Mouse (Mus musculus) heart, adult 2 months (tissue): Measurements from ENCODE around the gene Lrrc29. TPM values are rescaled to one million over a fixed set of nuclear protein-coding genes. Genes with fewer than 3 reads are reported as not detected.
A peak's percentile ranks its signal among the peaks of the same experiment; 100 is the strongest.

ENCODE experiments used
- DNase-seq, 2 experiments: peaks; one replicate each; pipeline ENCODE4 v3.0.0; 2021
- H3K27ac ChIP-seq: fragments of 200-600 bp; 2 replicates; pipeline ENCODE4 v1.8.1; 2022
- H3K27me3 ChIP-seq: fragments of 200-500 bp; 2 replicates; pipeline ENCODE4 v1.6.1; 2012; ENCODE audit warnings: mild to moderate bottlenecking, low read length, inconsistent platforms, mixed read lengths; ENCODE audit not compliant: control insufficient read depth, insufficient read depth
- H3K36me3 ChIP-seq: fragments of 200-500 bp; 2 replicates; pipeline ENCODE4 v1.6.1; 2012; ENCODE audit warnings: low read length, inconsistent platforms; ENCODE audit not compliant: control insufficient read depth, insufficient read depth
- H3K4me1 ChIP-seq: fragments of 200-500 bp; 2 replicates; pipeline ENCODE4 v1.6.1; 2011; ENCODE audit warnings: low read length; ENCODE audit not compliant: control insufficient read depth, insufficient read depth
- H3K4me3 ChIP-seq: fragments of 200-600 bp; 2 replicates; pipeline ENCODE4 v1.8.1; 2022
- H3K79me2 ChIP-seq: fragments of 200-500 bp; replicated peaks from 2 replicates; pipeline ENCODE4 v1.6.1; 2012; ENCODE audit warnings: mild to moderate bottlenecking, inconsistent platforms, low read length, moderate library complexity, mixed read lengths; ENCODE audit not compliant: control insufficient read depth, insufficient read depth
- H3K9ac ChIP-seq: fragments of 200-500 bp; 2 replicates; pipeline ENCODE4 v1.6.1; 2012; ENCODE audit warnings: low read depth, mild to moderate bottlenecking, control low read depth, inconsistent platforms, low read length, mixed read lengths
- CTCF ChIP-seq: fragments of 200-600 bp; IDR thresholded peaks from 2 replicates; pipeline ENCODE4 v1.8.1; 2022; ENCODE audit warnings: antibody characterized with exemption, mild to moderate bottlenecking, moderate library complexity
- EP300 ChIP-seq: fragments of 200-500 bp; IDR thresholded peaks from 2 replicates; pipeline ENCODE4 v1.6.1; 2011; ENCODE audit warnings: low read depth, low read length, control low read depth; ENCODE audit not compliant: insufficient read depth
- POLR2A ChIP-seq: fragments of 200-500 bp; IDR thresholded peaks from 2 replicates; pipeline ENCODE4 v1.6.1; 2011; ENCODE audit warnings: mild to moderate bottlenecking, low read depth, low read length, control low read depth; ENCODE audit not compliant: insufficient read depth
- WGBS: fragments of 180-500 bp; shearing (Covaris S2); methylation state at CpG from one replicate; pipeline ENCODE4 v1.1.7; 2018; 5-methylcytosine and 5-hydroxymethylcytosine counted together
- intact Hi-C: fragments of 180-260 bp; cut with DNase I; formaldehyde crosslinking; loops from one replicate; pipeline ENCODE4 v1.15.1; 2025
- microRNA-seq, 2 experiments: library from miRNA; unstranded; fragments of <30 nt; microRNA quantifications; one replicate each; pipeline ENCODE4 v1.2.0; 2021
- polyA plus RNA-seq: library from polyadenylated mRNA; depleted of rRNA; stranded (reverse); fragments of >200 nt; gene quantifications from 2 replicates; pipeline ENCODE4 v1.2.3, GENCODE M21; 2012; rRNA removed
- total RNA-seq, 2 experiments: library from RNA; stranded (reverse); gene quantifications; 2 replicates each; pipeline ENCODE4 v1.2.3; 2021

The Lrrc29 gene
- total and polyA plus RNA-seq, 3 experiments, result 0.93 to 2.2 (median 1.1) TPM

DNA sequence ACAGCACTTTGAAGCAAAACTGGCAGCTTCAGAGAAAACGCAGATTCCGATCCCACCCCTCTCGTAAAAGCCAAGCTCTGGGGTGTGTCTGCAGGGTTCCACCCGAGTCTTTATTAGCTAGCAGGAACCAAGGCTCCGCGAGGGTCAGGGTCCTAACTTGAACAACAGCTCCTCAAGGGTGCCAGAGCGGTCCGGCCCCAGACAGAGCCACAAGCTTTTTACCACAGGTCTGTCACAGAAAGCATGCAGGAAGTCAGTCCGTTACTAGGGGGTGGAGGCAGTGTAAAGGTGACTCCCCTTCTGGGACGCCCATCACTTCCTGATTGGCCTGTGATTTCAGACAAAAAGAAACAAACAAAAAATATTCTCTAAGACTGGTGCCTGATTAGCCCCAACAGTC, 61.0 kb downstream of the Lrrc29 start:
- peaks cover 3% of the 10 kb centered on the region for H3K4me1 ChIP-seq

DNA sequence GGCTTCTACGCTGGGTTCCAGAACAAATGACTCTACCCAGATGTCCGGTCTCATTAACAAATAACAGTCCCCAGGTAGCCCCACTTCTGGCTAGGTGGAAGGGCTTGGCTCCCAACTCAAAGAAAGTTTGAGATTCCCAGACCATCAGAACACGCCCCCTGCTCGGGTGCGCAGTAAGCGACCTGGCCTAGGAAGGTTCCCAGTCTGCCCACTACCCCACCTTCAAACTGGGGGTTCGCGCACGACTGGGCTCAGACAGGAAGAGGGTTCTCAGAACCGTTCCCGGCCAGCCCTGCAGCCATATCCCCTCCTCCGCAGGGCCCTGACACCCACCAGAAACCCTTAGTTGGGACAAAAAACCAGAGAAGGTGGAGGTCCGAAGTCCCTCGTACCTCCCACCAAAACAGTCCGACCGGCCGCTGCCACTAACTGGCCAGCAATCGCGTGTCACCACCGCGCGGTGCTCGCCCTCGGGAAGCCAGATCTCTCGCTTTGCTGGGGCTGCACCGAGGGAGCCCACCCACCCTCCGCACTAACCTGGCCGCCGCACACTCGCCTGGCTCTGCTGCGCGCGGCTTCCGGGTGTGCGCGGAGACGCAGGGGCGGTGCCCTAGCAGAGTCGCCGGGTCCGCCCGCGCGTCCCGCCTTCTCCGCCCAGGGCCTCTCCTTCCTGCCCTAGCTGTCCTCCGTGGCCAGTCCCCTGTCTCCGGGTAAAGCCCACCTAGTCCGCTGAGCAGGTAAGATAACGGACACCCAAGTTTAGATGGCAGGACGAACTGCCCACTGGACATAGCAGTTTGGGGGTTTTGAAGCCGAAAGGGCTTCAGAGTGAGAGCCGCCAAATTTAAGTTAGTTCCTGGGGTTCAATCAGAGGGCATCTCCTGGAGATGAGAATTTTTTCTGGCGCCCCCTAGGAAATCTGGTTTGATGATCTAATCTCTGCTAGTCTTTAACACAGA, 61.8 kb downstream of the Lrrc29 start, which contains the start of the genes Tradd and Fbxl8:
Gene Tradd, minus strand, starts transcription at position 586 of the 959 bp plus-strand sequence.
Gene Fbxl8, plus strand, starts transcription at position 625 of the 959 bp plus-strand sequence.
- H3K79me2 ChIP-seq, result no peaks in the 10 kb centered on the region
- intact Hi-C loops, result loop anchor here (10.0 kb wide), 1 partner anchor 610 kb away; no protein-coding TSS in a partner anchor
- H3K4me3 ChIP-seq, result peak within 1 kb of the TSS; percentile 51
- no peaks in the 10 kb centered on the region for H3K36me3 ChIP-seq
- H3K27me3 ChIP-seq, result no peaks in the 10 kb centered on the region
- WGBS, result 2% methylated on average over 54 of the region's 54 CpGs
- DNase-seq, result peak; percentile 87 to 90
- peaks cover 4% of the 10 kb centered on the region; the same call in 1 of the 2 replicates for H3K4me1 ChIP-seq
- peak within 1 kb of the TSS; percentile 98 for H3K9ac ChIP-seq
- H3K27ac ChIP-seq, result peak within 1 kb of the TSS; percentile 47
- TF ChIP-seq POLR2A (peak; percentile 76), CTCF (no peak), EP300 (0 out of 2 replicates have a peak, but pooled peaks have one; percentile 46)

More for the DNA sequence above, 61.0 kb downstream of the Lrrc29 start:
- H3K4me3 ChIP-seq, result peak overlapping the region; percentile 51
- peak; percentile 43 to 49 for DNase-seq
- WGBS, result 12% methylated on average over 10 of the region's 10 CpGs
- 0 out of 2 replicates have a peak overlapping the region, but pooled peaks have one; percentile 4 for H3K9ac ChIP-seq
- H3K79me2 ChIP-seq, result no peaks in the 10 kb centered on the region
- H3K36me3 ChIP-seq, result no peaks in the 10 kb centered on the region
- H3K27ac ChIP-seq, result peak overlapping the region; percentile 47; the same call in 1 of the 2 replicates
- TF ChIP-seq CTCF (no peak), EP300 (no peak), POLR2A (no peak; the same call in 1 of the 2 replicates)
- intact Hi-C loops, result loop anchor here (10.0 kb wide), 1 partner anchor 610 kb away; no protein-coding TSS in a partner anchor
- no peaks in the 10 kb centered on the region for H3K27me3 ChIP-seq

DNA sequence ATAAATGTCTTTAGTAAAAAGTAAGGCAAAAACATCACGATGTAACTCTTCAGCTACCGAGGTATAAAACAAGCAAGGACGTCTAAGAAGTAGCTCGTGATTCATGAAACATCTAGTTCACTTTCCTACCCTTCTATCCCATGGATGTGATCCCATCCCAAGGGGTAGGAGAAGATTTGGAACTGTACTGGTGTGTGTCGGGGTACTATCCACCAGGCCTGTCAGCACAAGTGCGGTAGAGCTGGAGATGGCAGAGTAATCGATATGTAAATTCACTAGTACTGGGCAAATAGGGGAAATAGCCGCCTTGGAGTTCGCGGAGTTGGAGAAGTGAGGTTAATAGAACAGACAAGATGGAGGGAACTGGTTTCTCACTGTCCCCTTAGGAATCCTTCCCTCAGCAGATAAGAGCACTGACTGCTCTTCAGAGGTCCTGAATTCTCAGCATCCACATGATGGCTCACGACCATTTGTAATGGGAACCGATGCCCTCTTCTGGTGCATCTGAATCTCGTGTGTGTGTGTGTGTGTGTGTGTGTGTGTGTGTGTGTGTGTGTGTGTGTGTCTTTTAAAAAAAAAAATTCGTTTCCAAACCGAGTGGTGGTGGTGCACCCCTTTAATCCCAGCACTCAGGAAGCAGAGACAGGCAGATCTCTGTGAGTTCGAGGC, 62.7 kb downstream of the Lrrc29 start:
- Histone ChIP-seq H3K4me1 (peaks cover 4% of the 10 kb centered on the region; the same call in 1 of the 2 replicates), H3K4me3 (no peak overlapping the region), H3K36me3 (no peaks in the 10 kb centered on the region), H3K9ac (no peak overlapping the region), H3K27ac (no peak overlapping the region), H3K27me3 (no peaks in the 10 kb centered on the region), H3K79me2 (no peaks in the 10 kb centered on the region)
- DNase-seq, result no peak
- intact Hi-C loops, result loop anchor here (10.0 kb wide), 1 partner anchor 609 kb away; no protein-coding TSS in a partner anchor
- WGBS, result 45% methylated on average over 16 of the region's 16 CpGs
- TF ChIP-seq POLR2A (no peak), EP300 (no peak), CTCF (no peak)

Small RNA genes lying within 50 kb of the gene (microRNA-seq; reads per million reads assigned to microRNA genes)
- 0 reads per million in 2 experiments for gene Gm27320
- 2,286 to 2,907 reads per million in 2 experiments for gene Mir328

Other genes with a start within 250 kb of the Lrrc29 start
- not detected for gene Ces3b, start 242.5 kb downstream of the Lrrc29 start, total RNA-seq
- 0.32 TPM in 1 of 2 replicates, not detected in the other for gene Ces3b, start 242.5 kb downstream of the Lrrc29 start, polyA plus RNA-seq
- gene Ces4a, start 194.5 kb downstream of the Lrrc29 start, total RNA-seq, result not detected
- gene Ces4a, start 194.5 kb downstream of the Lrrc29 start, polyA plus RNA-seq, result not detected in 2 replicates
- 10 to 100 TPM; 23.1 to 23.8 TPM for gene Cbfb, start 155.6 kb downstream of the Lrrc29 start, total RNA-seq
- gene Cbfb, start 155.6 kb downstream of the Lrrc29 start, polyA plus RNA-seq, result 6.4 and 11.0 TPM in 2 replicates
- gene D230025D16Rik, start 101.1 kb downstream of the Lrrc29 start, total RNA-seq, result 10 to 100 TPM; 19.2 to 20.3 TPM
- 16.5 and 23.7 TPM in 2 replicates for gene D230025D16Rik, start 101.1 kb downstream of the Lrrc29 start, polyA plus RNA-seq
- gene B3gnt9, start 71.1 kb downstream of the Lrrc29 start, total RNA-seq, result 1 to 10 TPM; 3.5 to 5.2 TPM
- gene B3gnt9, start 71.1 kb downstream of the Lrrc29 start, polyA plus RNA-seq, result 7.1 and 8.5 TPM in 2 replicates
- 1 to 10 TPM; 3.9 to 4.9 TPM for gene Tradd, start 61.7 kb downstream of the Lrrc29 start, total RNA-seq
- gene Tradd, start 61.7 kb downstream of the Lrrc29 start, polyA plus RNA-seq, result 4.3 and 4.6 TPM in 2 replicates
- 1 to 10 TPM; 1.8 to 2.5 TPM for gene Fbxl8, start 61.6 kb downstream of the Lrrc29 start, total RNA-seq
- 3.6 and 4.1 TPM in 2 replicates for gene Fbxl8, start 61.6 kb downstream of the Lrrc29 start, polyA plus RNA-seq
- gene Hsf4, start 56.5 kb downstream of the Lrrc29 start, total RNA-seq, result 1 to 10 TPM; 2.7 to 3.9 TPM
- gene Hsf4, start 56.5 kb downstream of the Lrrc29 start, polyA plus RNA-seq, result 4.3 and 5.4 TPM in 2 replicates
- 10 to 100 TPM; 19.7 to 23.0 TPM for gene Nol3, start 50.1 kb downstream of the Lrrc29 start, total RNA-seq
- 17.3 and 19.1 TPM in 2 replicates for gene Nol3, start 50.1 kb downstream of the Lrrc29 start, polyA plus RNA-seq
- gene 4931428F04Rik, start 36.4 kb downstream of the Lrrc29 start, total RNA-seq, result 1 to 10 TPM; 1.1 to 1.2 TPM
- gene 4931428F04Rik, start 36.4 kb downstream of the Lrrc29 start, polyA plus RNA-seq, result 2.1 and 3.5 TPM in 2 replicates
- gene Exoc3l, start 30.2 kb downstream of the Lrrc29 start, total RNA-seq, result 1 to 10 TPM; 3.9 to 4.7 TPM
- gene Exoc3l, start 30.2 kb downstream of the Lrrc29 start, polyA plus RNA-seq, result 10.5 and 11.8 TPM in 2 replicates
- gene E2f4, start 28.6 kb downstream of the Lrrc29 start, total RNA-seq, result 10 to 100 TPM; 21.1 to 21.5 TPM
- 61.8 and 62.8 TPM in 2 replicates for gene E2f4, start 28.6 kb downstream of the Lrrc29 start, polyA plus RNA-seq
- under 1 TPM; 0.70 to 0.73 TPM for gene Elmo3, start 20.7 kb downstream of the Lrrc29 start, total RNA-seq
- 2.8 and 3.5 TPM in 2 replicates for gene Elmo3, start 20.7 kb downstream of the Lrrc29 start, polyA plus RNA-seq
- gene Tmem208, start 76 bp upstream of the Lrrc29 start, total RNA-seq, result 10 to 100 TPM; 24.1 to 26.6 TPM
- 43.6 and 51.9 TPM in 2 replicates for gene Tmem208, start 76 bp upstream of the Lrrc29 start, polyA plus RNA-seq
- gene Fhod1, start 21.7 kb upstream of the Lrrc29 start, total RNA-seq, result 1 to 10 TPM; 4.4 to 6.9 TPM
- gene Fhod1, start 21.7 kb upstream of the Lrrc29 start, polyA plus RNA-seq, result 14.2 and 17.3 TPM in 2 replicates
- under 1 TPM; 0.36 to 0.37 TPM for gene Slc9a5, start 22.6 kb upstream of the Lrrc29 start, total RNA-seq
- 1.7 and 2.1 TPM in 2 replicates for gene Slc9a5, start 22.6 kb upstream of the Lrrc29 start, polyA plus RNA-seq
- gene Plekhg4, start 47.0 kb upstream of the Lrrc29 start, total RNA-seq, result under 1 TPM in 1 of 2 experiments, not detected in 1; 0.10 TPM
- gene Plekhg4, start 47.0 kb upstream of the Lrrc29 start, polyA plus RNA-seq, result 0.20 and 0.29 TPM in 2 replicates
- under 1 TPM; 0.13 to 0.25 TPM for gene Kctd19, start 87.2 kb upstream of the Lrrc29 start, total RNA-seq
- gene Kctd19, start 87.2 kb upstream of the Lrrc29 start, polyA plus RNA-seq, result 0.08 and 0.15 TPM in 2 replicates
- gene Lrrc36, start 87.3 kb upstream of the Lrrc29 start, total RNA-seq, result under 1 TPM; 0.45 to 0.47 TPM
- 0.67 and 0.94 TPM in 2 replicates for gene Lrrc36, start 87.3 kb upstream of the Lrrc29 start, polyA plus RNA-seq
- 10 to 100 TPM; 35.0 to 48.8 TPM for gene Tppp3, start 145.2 kb upstream of the Lrrc29 start, total RNA-seq
- gene Tppp3, start 145.2 kb upstream of the Lrrc29 start, polyA plus RNA-seq, result 73.7 and 89.2 TPM in 2 replicates
- gene Zdhhc1, start 170.6 kb upstream of the Lrrc29 start, total RNA-seq, result 10 to 100 TPM; 13.0 to 13.3 TPM
- gene Zdhhc1, start 170.6 kb upstream of the Lrrc29 start, polyA plus RNA-seq, result 37.5 and 40.5 TPM in 2 replicates
- under 1 TPM in 1 of 2 experiments, not detected in 1; 0.23 TPM for gene Hsd11b2, start 192.5 kb upstream of the Lrrc29 start, total RNA-seq
- gene Hsd11b2, start 192.5 kb upstream of the Lrrc29 start, polyA plus RNA-seq, result 0.08 and 0.32 TPM in 2 replicates
- 10 to 100 TPM; 46.4 to 48.9 TPM for gene Atp6v0d1, start 239.8 kb upstream of the Lrrc29 start, total RNA-seq
- 61.7 and 69.0 TPM in 2 replicates for gene Atp6v0d1, start 239.8 kb upstream of the Lrrc29 start, polyA plus RNA-seq